Mouse (Mus musculus): ENCODE measurements at regions not wholly inside any gene's neighbourhood (a gene's known extent, or its start where the extent isn't known, plus 50 kb on each side); places are given as distances from the start of the nearest gene placed in this dataset.
"Not testable (repeated sequence)": the region's sequence is repeated elsewhere in the genome, so short reads cannot be mapped to it uniquely, and the experiment has no call there.

DNA sequence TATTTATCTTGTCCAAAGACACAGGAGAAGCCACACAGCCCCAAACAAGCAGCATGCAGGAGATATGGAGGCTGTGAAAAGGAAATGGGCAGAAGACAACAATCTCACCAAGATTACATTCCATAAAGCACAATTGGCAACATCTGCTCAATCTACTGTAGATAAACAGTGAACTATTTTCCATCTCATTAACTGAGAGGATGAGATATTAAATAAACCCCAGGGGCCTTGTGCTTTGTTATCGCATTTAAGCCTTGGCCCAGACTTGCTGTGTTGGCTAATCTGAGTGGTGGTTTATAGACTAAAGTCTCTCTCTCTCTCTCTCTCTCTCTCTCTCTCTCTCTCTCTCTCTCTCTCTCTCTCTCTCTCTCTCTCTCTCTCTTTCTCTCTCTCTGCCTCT, 149.5 kb downstream of the Mat2b start:
- intact Hi-C loops (cut with DNase I), result no loop called here
- Histone ChIP-seq H3K4me1 (ENCODE audit: control insufficient read depth, insufficient read depth, low read length) (no peaks in the 10 kb centered on the region), H3K27ac (no peak overlapping the region), H3K9ac (ENCODE audit: low read depth, low read length) (no peak overlapping the region), H3K79me2 (replicated peaks; ENCODE audit: control insufficient read depth, insufficient read depth, low read length) (no peaks in the 10 kb centered on the region), H3K4me3 (no peak overlapping the region), H3K36me3 (ENCODE audit: control insufficient read depth, insufficient read depth, low read length) (no peaks in the 10 kb centered on the region), H3K27me3 (ENCODE audit: control insufficient read depth, insufficient read depth, low read length) (no peaks in the 10 kb centered on the region)
- TF ChIP-seq CTCF (IDR thresholded peaks at IDR 0.05), result no peak
- TF ChIP-seq POLR2A (IDR thresholded peaks at IDR 0.05; ENCODE audit: insufficient read depth, low read depth, low read length), result no peak
- TF ChIP-seq EP300 (IDR thresholded peaks at IDR 0.05; ENCODE audit: insufficient read depth, low read depth, low read length), result no peak
- no peak for DNase-seq
- 47% methylated on average over 1 of the region's 1 CpGs for WGBS

DNA sequence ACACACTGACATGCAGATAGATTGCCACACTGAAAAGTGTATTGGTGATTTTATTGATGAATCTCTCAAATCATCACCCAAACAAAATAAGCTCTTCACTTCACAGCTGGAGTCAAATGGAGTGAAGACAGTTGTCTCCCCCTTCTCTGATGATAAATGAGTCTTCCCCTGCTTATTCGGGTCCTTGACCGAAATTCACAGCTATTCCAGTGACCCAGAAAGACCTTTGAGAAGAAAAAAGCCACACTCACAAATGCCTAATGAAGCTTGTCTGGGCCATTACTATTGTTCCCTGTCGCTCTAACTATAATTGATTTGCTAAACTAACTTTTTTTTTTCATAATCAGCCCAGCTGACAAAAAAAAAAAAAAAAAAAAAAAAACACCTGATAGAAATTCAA, 154.8 kb downstream of the Mat2b start:
- Histone ChIP-seq H3K4me3 (no peak overlapping the region), H3K79me2 (replicated peaks; ENCODE audit: control insufficient read depth, insufficient read depth, low read length) (no peaks in the 10 kb centered on the region), H3K27ac (no peak overlapping the region), H3K9ac (ENCODE audit: low read depth, low read length) (no peak overlapping the region), H3K36me3 (ENCODE audit: control insufficient read depth, insufficient read depth, low read length) (no peaks in the 10 kb centered on the region), H3K4me1 (ENCODE audit: control insufficient read depth, insufficient read depth, low read length) (no peaks in the 10 kb centered on the region), H3K27me3 (ENCODE audit: control insufficient read depth, insufficient read depth, low read length) (no peaks in the 10 kb centered on the region)
- TF ChIP-seq CTCF (IDR thresholded peaks at IDR 0.05) (no peak), POLR2A (IDR thresholded peaks at IDR 0.05; ENCODE audit: insufficient read depth, low read depth, low read length) (no peak), EP300 (IDR thresholded peaks at IDR 0.05; ENCODE audit: insufficient read depth, low read depth, low read length) (no peak)
- DNase-seq, result no peak
- intact Hi-C loops (cut with DNase I), result no loop called here
- 53% methylated on average over 3 of the region's 3 CpGs for WGBS

- no peak for DNase-seq
- Histone ChIP-seq H3K36me3 (ENCODE audit: control insufficient read depth, insufficient read depth, low read length) (no peaks in the 10 kb centered on the region), H3K9ac (ENCODE audit: low read depth, low read length) (no peak overlapping the region), H3K4me1 (ENCODE audit: control insufficient read depth, insufficient read depth, low read length) (no peaks in the 10 kb centered on the region), H3K4me3 (no peak overlapping the region), H3K27ac (no peak overlapping the region), H3K27me3 (ENCODE audit: control insufficient read depth, insufficient read depth, low read length) (no peaks in the 10 kb centered on the region), H3K79me2 (replicated peaks; ENCODE audit: control insufficient read depth, insufficient read depth, low read length) (no peaks in the 10 kb centered on the region)
- 80% methylated on average over 11 of the region's 11 CpGs for WGBS
- intact Hi-C loops (cut with DNase I), result no loop called here
- TF ChIP-seq POLR2A (IDR thresholded peaks at IDR 0.05; ENCODE audit: insufficient read depth, low read depth, low read length) (no peak), EP300 (IDR thresholded peaks at IDR 0.05; ENCODE audit: insufficient read depth, low read depth, low read length) (no peak), CTCF (IDR thresholded peaks at IDR 0.05) (no peak)
Observed at GRCm38 (mm10) chr11:40539776-40540175, 155.2 kb downstream of the Mat2b start.

DNA sequence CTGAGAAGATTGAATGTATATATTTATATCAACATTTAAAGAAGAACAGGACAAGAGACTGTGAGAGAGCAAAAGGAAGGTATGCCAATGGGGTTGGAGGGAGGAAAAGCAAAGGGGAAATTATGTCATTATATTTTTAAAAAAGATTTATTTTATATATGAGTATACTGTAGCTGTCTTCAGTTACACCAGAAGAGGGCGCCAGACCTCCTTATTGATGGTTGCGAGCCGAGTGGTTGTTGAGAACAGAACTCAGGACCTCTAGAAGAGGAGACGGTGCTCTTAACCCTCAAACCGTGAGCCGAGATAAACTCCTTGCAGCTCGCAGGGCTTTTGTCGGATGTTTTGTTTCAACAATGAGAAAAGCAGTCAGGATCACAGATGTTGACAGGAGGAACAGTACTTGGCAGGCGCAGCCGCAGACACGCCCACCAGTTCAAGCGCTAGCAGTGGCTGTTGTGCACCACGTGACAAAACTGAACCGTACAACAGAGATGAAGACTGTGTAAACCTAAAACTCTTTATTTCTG, 158.7 kb downstream of the Mat2b start:
- intact Hi-C loops (cut with DNase I), result no loop called here
- Histone ChIP-seq H3K27me3 (ENCODE audit: control insufficient read depth, insufficient read depth, low read length) (no peaks in the 10 kb centered on the region), H3K4me1 (ENCODE audit: control insufficient read depth, insufficient read depth, low read length) (no peaks in the 10 kb centered on the region), H3K27ac (no peak overlapping the region), H3K9ac (ENCODE audit: low read depth, low read length) (no peak overlapping the region), H3K79me2 (replicated peaks; ENCODE audit: control insufficient read depth, insufficient read depth, low read length) (no peaks in the 10 kb centered on the region), H3K4me3 (no peak overlapping the region), H3K36me3 (ENCODE audit: control insufficient read depth, insufficient read depth, low read length) (no peaks in the 10 kb centered on the region)
- WGBS, result 65% methylated on average over 14 of the region's 14 CpGs
- TF ChIP-seq EP300 (IDR thresholded peaks at IDR 0.05; ENCODE audit: insufficient read depth, low read depth, low read length), result no peak
- TF ChIP-seq CTCF (IDR thresholded peaks at IDR 0.05), result no peak
- no peak for TF ChIP-seq POLR2A (IDR thresholded peaks at IDR 0.05; ENCODE audit: insufficient read depth, low read depth, low read length)
- DNase-seq, result no peak

DNA sequence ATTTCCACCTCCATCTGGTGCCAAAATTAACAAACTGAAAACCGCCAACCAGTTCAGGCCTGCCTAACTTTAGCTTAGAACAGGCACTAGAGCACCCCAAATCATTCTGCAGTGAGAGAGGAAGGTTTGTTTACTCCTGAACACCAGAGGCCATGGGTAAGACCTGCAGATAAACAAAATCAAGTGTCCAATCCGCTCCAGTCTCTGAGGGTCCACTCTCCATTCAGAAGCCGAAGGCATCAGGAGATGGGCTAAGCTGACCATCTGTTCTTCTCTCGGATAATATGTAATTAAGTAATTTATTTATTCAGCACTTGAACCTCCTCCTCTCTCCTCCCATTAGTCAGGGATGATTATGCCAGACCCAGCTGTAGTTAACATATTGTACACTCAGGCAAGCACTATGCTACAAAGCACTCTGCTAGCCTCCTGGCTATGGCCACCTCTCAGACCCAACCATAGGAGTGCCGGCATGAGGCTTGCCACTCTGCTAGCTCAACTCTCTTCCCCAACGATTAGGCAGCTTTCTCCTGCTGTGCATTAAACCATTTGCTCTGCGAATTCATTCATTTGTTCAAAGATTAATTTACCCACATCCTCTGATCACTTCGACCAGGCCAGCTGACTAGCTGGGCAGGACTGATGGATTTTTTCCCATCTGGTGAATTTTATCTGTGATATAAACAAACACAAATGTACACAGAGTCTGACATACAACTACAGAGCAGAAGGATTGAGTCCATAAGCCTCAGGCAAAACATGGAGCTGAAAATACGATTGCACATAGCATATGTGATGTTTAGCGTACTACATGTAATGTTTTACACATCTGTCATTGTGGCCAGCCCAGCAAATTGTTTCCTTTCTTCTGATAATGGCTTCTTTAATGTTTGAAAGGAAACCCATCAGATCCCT, 184.4 kb downstream of the Mat2b start:
- Histone ChIP-seq H3K36me3 (ENCODE audit: control insufficient read depth, insufficient read depth, low read length) (no peaks in the 10 kb centered on the region), H3K27me3 (ENCODE audit: control insufficient read depth, insufficient read depth, low read length) (no peaks in the 10 kb centered on the region), H3K4me3 (no peak overlapping the region), H3K79me2 (replicated peaks; ENCODE audit: control insufficient read depth, insufficient read depth, low read length) (no peaks in the 10 kb centered on the region), H3K9ac (ENCODE audit: low read depth, low read length) (no peak overlapping the region), H3K4me1 (ENCODE audit: control insufficient read depth, insufficient read depth, low read length) (no peaks in the 10 kb centered on the region), H3K27ac (no peak overlapping the region)
- WGBS, result 66% methylated on average over 10 of the region's 10 CpGs
- intact Hi-C loops (cut with DNase I), result no loop called here
- no peak for DNase-seq
- TF ChIP-seq EP300 (IDR thresholded peaks at IDR 0.05; ENCODE audit: insufficient read depth, low read depth, low read length) (no peak), CTCF (IDR thresholded peaks at IDR 0.05) (no peak), POLR2A (IDR thresholded peaks at IDR 0.05; ENCODE audit: insufficient read depth, low read depth, low read length) (no peak)

GRCm38 (mm10) chr11:40491599-40491998, 203.4 kb downstream of the Mat2b start:
- H3K9ac ChIP-seq (ENCODE audit: low read depth, low read length), result no peak overlapping the region
- DNase-seq, result no peak
- H3K27ac ChIP-seq, result no peak overlapping the region
- H3K27me3 ChIP-seq (ENCODE audit: control insufficient read depth, insufficient read depth, low read length), result no peaks in the 10 kb centered on the region
- no peaks in the 10 kb centered on the region for H3K36me3 ChIP-seq (ENCODE audit: control insufficient read depth, insufficient read depth, low read length)
- WGBS, result 20% methylated on average over 6 of the region's 6 CpGs
- TF ChIP-seq POLR2A (IDR thresholded peaks at IDR 0.05; ENCODE audit: insufficient read depth, low read depth, low read length) (no peak), CTCF (IDR thresholded peaks at IDR 0.05) (no peak), EP300 (IDR thresholded peaks at IDR 0.05; ENCODE audit: insufficient read depth, low read depth, low read length) (no peak)
- H3K4me1 ChIP-seq (ENCODE audit: control insufficient read depth, insufficient read depth, low read length), result no peaks in the 10 kb centered on the region
- no peak overlapping the region for H3K4me3 ChIP-seq
- intact Hi-C loops (cut with DNase I), result no loop called here
- no peaks in the 10 kb centered on the region for H3K79me2 ChIP-seq (replicated peaks; ENCODE audit: control insufficient read depth, insufficient read depth, low read length)

- H3K36me3 ChIP-seq (ENCODE audit: control insufficient read depth, insufficient read depth, low read length); H3K27ac ChIP-seq; H3K79me2 ChIP-seq (replicated peaks; ENCODE audit: control insufficient read depth, insufficient read depth, low read length); DNase-seq; H3K27me3 ChIP-seq (ENCODE audit: control insufficient read depth, insufficient read depth, low read length); H3K4me1 ChIP-seq (ENCODE audit: control insufficient read depth, insufficient read depth, low read length); H3K9ac ChIP-seq (ENCODE audit: low read depth, low read length); H3K4me3 ChIP-seq; intact Hi-C loops (cut with DNase I): not testable (repeated sequence)
- WGBS, result 22% methylated on average over 6 of the region's 6 CpGs
Observed at GRCm38 (mm10) chr11:40478171-40478570, 216.8 kb downstream of the Mat2b start.
